In genomic region chr14:41131540-41131939, GRCm38 (mm10) we compare ENCODE assay signal across 17 mouse cellular contexts. TPM values are rescaled to one million over a fixed set of nuclear protein-coding genes. Genes with fewer than 3 reads are reported as not detected.
"Had no signal": no experiment of that assay in that cellular context is flagged by ENCODE, and none has a peak within 500 bp of the region (broad histone marks: within the 10 kb centered on the region; RNA-seq: fewer than 3 reads in every experiment).

Sftpa1 (plus strand) TSS chr14:41131782.

- H3K4me2 ChIP-seq: limb, embryonic 15.5 days; liver, embryonic 12.5 days; neural tube, embryonic 15.5 days had no signal

- H3K4me3 ChIP-seq: limb, embryonic 15.5 days; liver, embryonic 12.5 days; myocyte; neural tube, embryonic 15.5 days had no signal

- H3K27me3 ChIP-seq: limb, embryonic 15.5 days; liver, embryonic 12.5 days; neural tube, embryonic 15.5 days had no signal

- DNase-seq: kidney, adult 8-10 months; kidney, postnatal 36 days; layer of hippocampus, adult 9-11 months; layer of hippocampus, postnatal 36 days; midbrain, embryonic 14.5 days; thymus, adult 18-20 months; thymus, postnatal 14 days had no signal

- H3K9me3 ChIP-seq: limb, embryonic 15.5 days; liver, embryonic 12.5 days; neural tube, embryonic 15.5 days had no signal

- ATAC-seq: inflammation-experienced regulatory T-cells, adult 6 months; intestine, postnatal 0 days; liver, embryonic 12.5 days had no signal

- H3K4me1 ChIP-seq: limb, embryonic 15.5 days; liver, embryonic 12.5 days; neural tube, embryonic 15.5 days had no signal

- H3K9ac ChIP-seq: limb, embryonic 15.5 days; liver, embryonic 12.5 days; neural tube, embryonic 15.5 days had no signal

- H3K27ac ChIP-seq: limb, embryonic 15.5 days; liver, embryonic 12.5 days; neural tube, embryonic 15.5 days had no signal

- H3K36me3 ChIP-seq: limb, embryonic 15.5 days; liver, embryonic 12.5 days; neural tube, embryonic 15.5 days had no signal

RNA-seq across cellular contexts. Expression of gene Sftpa1, which starts in this region (rescaled TPM):
- polyA plus RNA-seq: inflammation-experienced regulatory T-cells, adult 6 months; limb, embryonic 11.5 days; limb, embryonic 15.5 days; liver, embryonic 12.5 days; midbrain, embryonic 14.5 days; myocyte; neural tube, embryonic 11.5 days; neural tube, embryonic 15.5 days; stomach, embryonic 14.5 days; urinary bladder, adult 2 months had no signal
